Mouse (Mus musculus): ENCODE results near the gene Krt4. TPM values are rescaled to one million over a fixed set of nuclear protein-coding genes. Genes with fewer than 3 reads are reported as not detected.

Krt4 gene
- polyA plus RNA-seq (2015; fragmentation: Nextera tagmentation; extraction: Ambion mirVana): not detected in 2 replicates

GRCm38 (mm10) chr15:101924635-101925034 lies at the start of gene Krt4:
TSS of gene Krt4 (minus strand) at chr15:101924735.
- Histone ChIP-seq H3K27me3 (peaks cover 10% of the 10 kb centered on the region), H3K4me2 (no peak within 1 kb of the TSS), H3K4me3 (no peak within 1 kb of the TSS), H3K4me1 (replicated peaks) (peaks cover 7% of the 10 kb centered on the region), H3K27ac (no peak within 1 kb of the TSS), H3K36me3 (no peaks in the 10 kb centered on the region), H3K9me3 (no peaks in the 10 kb centered on the region), H3K9ac (no peak within 1 kb of the TSS)
- WGBS: 77% methylated on average over 11 of the region's 11 CpGs
- no peak for ATAC-seq (ENCODE audit: low FRiP score)

GRCm38 (mm10) chr15:101973414-101974077 lies 49.0 kb upstream of the Krt4 start:
- peaks cover 18% of the 10 kb centered on the region for H3K4me1 ChIP-seq (replicated peaks)
- WGBS: 10% methylated on average over 15 of the region's 15 CpGs
- no peaks in the 10 kb centered on the region for H3K36me3 ChIP-seq
- no peak overlapping the region for H3K4me3 ChIP-seq
- H3K9me3 ChIP-seq: no peaks in the 10 kb centered on the region
- H3K9ac ChIP-seq: no peak overlapping the region
- no peak overlapping the region for H3K4me2 ChIP-seq
- peaks cover 25% of the 10 kb centered on the region; the same call in 1 of the 2 replicates for H3K27me3 ChIP-seq
- no peak overlapping the region for H3K27ac ChIP-seq
- peak; percentile 58 for ATAC-seq (ENCODE audit: low FRiP score)

GRCm38 (mm10) chr15:101970536-101970935 lies 46.0 kb upstream of the Krt4 start:
- Histone ChIP-seq H3K4me3 (no peak overlapping the region), H3K27ac (no peak overlapping the region), H3K9ac (no peak overlapping the region), H3K9me3 (no peaks in the 10 kb centered on the region), H3K4me1 (replicated peaks) (peaks cover 4% of the 10 kb centered on the region), H3K36me3 (no peaks in the 10 kb centered on the region), H3K4me2 (no peak overlapping the region), H3K27me3 (peaks cover 17% of the 10 kb centered on the region; the same call in 1 of the 2 replicates)
- ATAC-seq (ENCODE audit: low FRiP score): no peak
- WGBS: 11% methylated on average over 3 of the region's 6 CpGs

- H3K36me3 ChIP-seq: no peaks in the 10 kb centered on the region
- H3K27ac ChIP-seq: no peak overlapping the region
- no peak overlapping the region for H3K4me3 ChIP-seq
- no peak for ATAC-seq (ENCODE audit: low FRiP score)
- 0 out of 2 replicates have a peak, but pooled peaks cover 9% of the 10 kb centered on the region for H3K27me3 ChIP-seq
- H3K4me1 ChIP-seq (replicated peaks): no peaks in the 10 kb centered on the region
- no peak overlapping the region for H3K9ac ChIP-seq
- no peaks in the 10 kb centered on the region for H3K9me3 ChIP-seq
- WGBS: 88% methylated on average over 8 of the region's 8 CpGs
- H3K4me2 ChIP-seq: no peak overlapping the region
These were observed 42.3 kb upstream of the Krt4 start for GRCm38 (mm10) chr15:101966808-101967207.

- H3K9ac ChIP-seq: no peak overlapping the region
- H3K4me2 ChIP-seq: no peak overlapping the region
- H3K4me1 ChIP-seq (replicated peaks): no peaks in the 10 kb centered on the region
- no peak overlapping the region for H3K4me3 ChIP-seq
- H3K9me3 ChIP-seq: no peaks in the 10 kb centered on the region
- 87% methylated on average over 3 of the region's 3 CpGs for WGBS
- no peak overlapping the region for H3K27ac ChIP-seq
- H3K27me3 ChIP-seq: no peaks in the 10 kb centered on the region
- ATAC-seq (ENCODE audit: low FRiP score): no peak
- H3K36me3 ChIP-seq: no peaks in the 10 kb centered on the region
These were observed 34.4 kb upstream of the Krt4 start for GRCm38 (mm10) chr15:101958891-101959290.

- no peak for ATAC-seq (ENCODE audit: low FRiP score)
- Histone ChIP-seq H3K9ac (no peak within 1 kb of the TSS), H3K9me3 (no peaks in the 10 kb centered on the region), H3K4me2 (no peak within 1 kb of the TSS), H3K36me3 (no peaks in the 10 kb centered on the region), H3K27me3 (no peaks in the 10 kb centered on the region), H3K4me3 (no peak within 1 kb of the TSS), H3K4me1 (replicated peaks) (no peaks in the 10 kb centered on the region), H3K27ac (no peak within 1 kb of the TSS)
- 90% methylated on average over 9 of the region's 9 CpGs for WGBS
These were observed 29.7 kb upstream of the Krt4 start, which contains the start of gene Krt78 for GRCm38 (mm10) chr15:101954187-101954586. TSS of gene Krt78 (minus strand) at chr15:101954287.

- ATAC-seq (ENCODE audit: low FRiP score): no peak
- WGBS: 86% methylated on average over 7 of the region's 7 CpGs
- H3K4me3 ChIP-seq: no peak overlapping the region
These were observed 28.4 kb upstream of the Krt4 start for GRCm38 (mm10) chr15:101952733-101953474.

GRCm38 (mm10) chr15:101945430-101945829 lies 20.9 kb upstream of the Krt4 start:
- H3K36me3 ChIP-seq: no peaks in the 10 kb centered on the region
- WGBS: 83% methylated on average over 1 of the region's 1 CpGs
- no peak for ATAC-seq (ENCODE audit: low FRiP score)
- peaks cover 5% of the 10 kb centered on the region; the same call in 1 of the 2 replicates for H3K4me1 ChIP-seq (replicated peaks)
- H3K27me3 ChIP-seq: no peaks in the 10 kb centered on the region
- no peak overlapping the region for H3K4me2 ChIP-seq
- H3K9ac ChIP-seq: no peak overlapping the region
- no peak overlapping the region for H3K27ac ChIP-seq
- no peaks in the 10 kb centered on the region for H3K9me3 ChIP-seq
- H3K4me3 ChIP-seq: no peak overlapping the region

More at GRCm38 (mm10) chr15:101952733-101953474, 28.4 kb upstream of the Krt4 start:
- H3K27me3 ChIP-seq: no peaks in the 10 kb centered on the region
- no peaks in the 10 kb centered on the region for H3K9me3 ChIP-seq
- no peaks in the 10 kb centered on the region for H3K4me1 ChIP-seq (replicated peaks)
- no peak overlapping the region for H3K9ac ChIP-seq
- H3K4me2 ChIP-seq: no peak overlapping the region
- H3K36me3 ChIP-seq: no peaks in the 10 kb centered on the region
- no peak overlapping the region for H3K27ac ChIP-seq

- Histone ChIP-seq H3K27me3 (no peaks in the 10 kb centered on the region), H3K9ac (no peak overlapping the region), H3K9me3 (no peaks in the 10 kb centered on the region), H3K36me3 (no peaks in the 10 kb centered on the region), H3K4me1 (replicated peaks) (peaks cover 5% of the 10 kb centered on the region; the same call in 1 of the 2 replicates), H3K4me2 (no peak overlapping the region), H3K4me3 (no peak overlapping the region), H3K27ac (no peak overlapping the region)
- 73% methylated on average over 8 of the region's 8 CpGs for WGBS
- ATAC-seq (ENCODE audit: low FRiP score): no peak
These were observed 17.4 kb upstream of the Krt4 start for GRCm38 (mm10) chr15:101941948-101942347.

- Histone ChIP-seq H3K9me3 (no peaks in the 10 kb centered on the region), H3K27ac (no peak within 1 kb of the TSS), H3K9ac (no peak within 1 kb of the TSS), H3K4me1 (replicated peaks) (peaks cover 5% of the 10 kb centered on the region; the same call in 1 of the 2 replicates), H3K4me2 (no peak within 1 kb of the TSS), H3K36me3 (no peaks in the 10 kb centered on the region), H3K27me3 (peaks cover 2% of the 10 kb centered on the region; the same call in 1 of the 2 replicates), H3K4me3 (no peak within 1 kb of the TSS)
- 66% methylated on average over 4 of the region's 6 CpGs for WGBS
- ATAC-seq (ENCODE audit: low FRiP score): no peak
These were observed 15.8 kb upstream of the Krt4 start, which contains the start of gene Krt79 for GRCm38 (mm10) chr15:101940274-101940829. TSS of gene Krt79 (minus strand) at chr15:101940324.

- no peak overlapping the region for H3K4me2 ChIP-seq
- no peak overlapping the region for H3K9ac ChIP-seq
- H3K4me1 ChIP-seq (replicated peaks): no peaks in the 10 kb centered on the region
- peaks cover 4% of the 10 kb centered on the region; the same call in 1 of the 2 replicates for H3K27me3 ChIP-seq
- no peak overlapping the region for H3K27ac ChIP-seq
- no peaks in the 10 kb centered on the region for H3K36me3 ChIP-seq
- ATAC-seq (ENCODE audit: low FRiP score): no peak
- 89% methylated on average over 9 of the region's 9 CpGs for WGBS
- H3K4me3 ChIP-seq: no peak overlapping the region
- H3K9me3 ChIP-seq: no peaks in the 10 kb centered on the region
These were observed 14.2 kb upstream of the Krt4 start for GRCm38 (mm10) chr15:101938600-101939308.

GRCm38 (mm10) chr15:101933024-101933423 lies 8.5 kb upstream of the Krt4 start:
- 82% methylated on average over 6 of the region's 6 CpGs for WGBS
- no peak overlapping the region for H3K27ac ChIP-seq
- H3K4me2 ChIP-seq: no peak overlapping the region
- no peak for ATAC-seq (ENCODE audit: low FRiP score)
- H3K4me3 ChIP-seq: no peak overlapping the region
- no peak overlapping the region for H3K9ac ChIP-seq
- no peaks in the 10 kb centered on the region for H3K36me3 ChIP-seq
- H3K9me3 ChIP-seq: no peaks in the 10 kb centered on the region
- peaks cover 39% of the 10 kb centered on the region for H3K27me3 ChIP-seq
- H3K4me1 ChIP-seq (replicated peaks): peaks cover 17% of the 10 kb centered on the region

Data from hindbrain, embryonic 13.5 days (tissue).